Mouse (Mus musculus) MEL (cell line): Measurements from ENCODE around the gene Agrn. TPM values are rescaled to one million over a fixed set of nuclear protein-coding genes. Genes with fewer than 3 reads are reported as not detected.

Experiments used
- DNase-seq: peaks from one replicate; pipeline ENCODE4 v3.0.0; 2011; ENCODE audit warnings: low read depth, low spot score
- H3K27ac ChIP-seq: 2 replicates; pipeline ENCODE4 v1.5.1; 2012; ENCODE audit warnings: low read depth, mild to moderate bottlenecking, control low read depth, low read length, moderate library complexity; ENCODE audit not compliant: control insufficient read depth
- H3K27me3 ChIP-seq, 2 experiments: fragments of 150-350 bp in 1 of 2; sonication (generic) in 1 of 2; 2 replicates each; pipeline ENCODE4 v1.6.1; 2012; ENCODE audit warnings: low read length in 2 of 2, mild to moderate bottlenecking in 2 of 2, improper control_type of control experiment in 1 of 2, moderate library complexity in 1 of 2; ENCODE audit not compliant: insufficient read depth in 2 of 2, control insufficient read depth in 1 of 2
- H3K36me3 ChIP-seq, 2 experiments: 2 replicates each; pipeline ENCODE4 v1.6.1; 2012 to 2014; ENCODE audit warnings: low read length in 2 of 2, improper control_type of control experiment in 1 of 2, inconsistent platforms in 1 of 2, mild to moderate bottlenecking in 1 of 2; ENCODE audit not compliant: insufficient read depth in 2 of 2, control insufficient read depth in 1 of 2
- H3K4me1 ChIP-seq, 2 experiments: fragments of 150-350 bp in 1 of 2; sonication (generic) in 1 of 2; 2 replicates each; pipeline ENCODE4 v1.6.1; 2012; ENCODE audit warnings: low read length in 2 of 2, improper control_type of control experiment in 1 of 2, mild to moderate bottlenecking in 1 of 2; ENCODE audit not compliant: insufficient read depth in 2 of 2, control insufficient read depth in 1 of 2
- H3K4me3 ChIP-seq, 2 experiments: fragments of 150-350 bp in 1 of 2; sonication (generic) in 1 of 2; 2 replicates each; pipeline ENCODE4 v1.5.1; 2012; ENCODE audit warnings: low read depth in 2 of 2, low read length in 2 of 2, mild to moderate bottlenecking in 2 of 2, moderate library complexity in 2 of 2, control low read depth in 1 of 2, improper control_type of control experiment in 1 of 2; ENCODE audit not compliant: control insufficient read depth in 1 of 2, insufficient read depth in 1 of 2
- H3K79me2 ChIP-seq: 2 replicates; pipeline ENCODE4 v1.6.1; 2012; ENCODE audit warnings: mild to moderate bottlenecking, low read length, moderate library complexity; ENCODE audit not compliant: control insufficient read depth, poor library complexity, insufficient read depth
- H3K9ac ChIP-seq: 2 replicates; pipeline ENCODE4 v1.6.1; 2012; ENCODE audit warnings: low read depth, mild to moderate bottlenecking, control low read depth, low read length, moderate library complexity; ENCODE audit not compliant: control insufficient read depth, poor library complexity, severe bottlenecking
- H3K9me3 ChIP-seq: fragments of 150-350 bp; sonication (generic); replicated peaks from 2 replicates; pipeline ENCODE4 v1.6.1; 2012; ENCODE audit warnings: mild to moderate bottlenecking, low read length, improper control_type of control experiment, moderate library complexity; ENCODE audit not compliant: insufficient read depth
- CHD1 ChIP-seq: IDR thresholded peaks from 2 replicates; pipeline ENCODE4 v1.6.1; 2012; ENCODE audit warnings: low read depth, mild to moderate bottlenecking, inconsistent platforms, low read length, improper control_type of control experiment
- CHD2 ChIP-seq: IDR thresholded peaks from 2 replicates; pipeline ENCODE4 v1.6.1; 2011; ENCODE audit warnings: low read length, improper control_type of control experiment
- CTCF ChIP-seq, 3 experiments: IDR thresholded peaks in 2 of 3; conservative IDR thresholded peaks in 1 of 3; 2 replicates each; pipeline ENCODE4 v1.5.1; 2011 to 2012; ENCODE audit warnings: low read length in 3 of 3, low read depth in 2 of 3, mild to moderate bottlenecking in 2 of 3, improper control_type of control experiment in 1 of 3, inconsistent platforms in 1 of 3, mixed read lengths in 1 of 3, moderate library complexity in 1 of 3; ENCODE audit not compliant: control insufficient read depth in 1 of 3, insufficient read depth in 1 of 3, poor library complexity in 1 of 3, severe bottlenecking in 1 of 3
- E2F4 ChIP-seq: IDR thresholded peaks from 2 replicates; pipeline ENCODE4 v1.6.1; 2011; ENCODE audit warnings: low read depth, low read length, improper control_type of control experiment, borderline replicate concordance
- ELF1 ChIP-seq: IDR thresholded peaks from 2 replicates; pipeline ENCODE4 v1.6.1; 2014; ENCODE audit warnings: low read depth, mild to moderate bottlenecking, inconsistent platforms, low read length, improper control_type of control experiment, moderate library complexity
- ETS1 ChIP-seq: IDR thresholded peaks from 2 replicates; pipeline ENCODE4 v1.6.1; 2012; ENCODE audit warnings: low read depth, mild to moderate bottlenecking, inconsistent platforms, low read length, improper control_type of control experiment, moderate library complexity
- GATA1 ChIP-seq: IDR thresholded peaks from 2 replicates; pipeline ENCODE4 v1.6.1; 2011; ENCODE audit warnings: low read depth, low read length, improper control_type of control experiment
- MAFK ChIP-seq: IDR thresholded peaks from 2 replicates; pipeline ENCODE4 v1.6.1; 2011; ENCODE audit warnings: low read depth, mild to moderate bottlenecking, low read length, improper control_type of control experiment, borderline replicate concordance
- MAX ChIP-seq: IDR thresholded peaks from 2 replicates; pipeline ENCODE4 v1.6.1; 2011; ENCODE audit warnings: low read length, improper control_type of control experiment
- MAZ ChIP-seq: IDR thresholded peaks from 2 replicates; pipeline ENCODE4 v1.6.1; 2012; ENCODE audit warnings: low read depth, mild to moderate bottlenecking, inconsistent platforms, low read length, improper control_type of control experiment
- MXI1 ChIP-seq: IDR thresholded peaks from 2 replicates; pipeline ENCODE4 v1.6.1; 2011; ENCODE audit warnings: mild to moderate bottlenecking, low read depth, low read length, improper control_type of control experiment
- MYB ChIP-seq: IDR thresholded peaks from 2 replicates; pipeline ENCODE4 v1.6.1; 2011; ENCODE audit warnings: mild to moderate bottlenecking, low read depth, low read length, improper control_type of control experiment
- NELFE ChIP-seq: IDR thresholded peaks from 2 replicates; pipeline ENCODE4 v1.6.1; 2011; ENCODE audit warnings: low read depth, low read length, improper control_type of control experiment
- NRF1 ChIP-seq: IDR thresholded peaks from 2 replicates; pipeline ENCODE4 v1.6.1; 2014; ENCODE audit warnings: low read depth, mild to moderate bottlenecking, inconsistent platforms, low read length, improper control_type of control experiment, moderate library complexity; ENCODE audit not compliant: poor library complexity, insufficient read depth, severe bottlenecking
- POLR2A ChIP-seq, 2 experiments: IDR thresholded peaks; 2 replicates each; pipeline ENCODE4 v1.6.1; 2011 to 2012; ENCODE audit warnings: low read length in 2 of 2, mild to moderate bottlenecking in 2 of 2, control low read depth in 1 of 2, improper control_type of control experiment in 1 of 2, low read depth in 1 of 2, moderate library complexity in 1 of 2; ENCODE audit not compliant: control insufficient read depth in 1 of 2, insufficient read depth in 1 of 2, poor library complexity in 1 of 2
- POLR2AphosphoS2 ChIP-seq: IDR thresholded peaks from 2 replicates; pipeline ENCODE4 v1.6.1; 2011; ENCODE audit warnings: low read length, improper control_type of control experiment
- RCOR1 ChIP-seq: IDR thresholded peaks from 2 replicates; pipeline ENCODE4 v1.6.1; 2012; ENCODE audit warnings: low read depth, mild to moderate bottlenecking, inconsistent platforms, low read length, improper control_type of control experiment
- SIN3A ChIP-seq: IDR thresholded peaks from 2 replicates; pipeline ENCODE4 v1.6.1; 2012; ENCODE audit warnings: low read length, improper control_type of control experiment, inconsistent platforms
- SMC3 ChIP-seq: IDR thresholded peaks from 2 replicates; pipeline ENCODE4 v1.6.1; 2011; ENCODE audit warnings: low read depth, low read length, improper control_type of control experiment
- TAL1 ChIP-seq: IDR thresholded peaks from 2 replicates; pipeline ENCODE4 v1.6.1; 2012; ENCODE audit warnings: mild to moderate bottlenecking, inconsistent platforms, low read length, moderate library complexity, mixed read lengths
- TCF12 ChIP-seq: IDR thresholded peaks from 2 replicates; pipeline ENCODE4 v1.6.1; 2014; ENCODE audit warnings: low read depth, mild to moderate bottlenecking, inconsistent platforms, low read length, improper control_type of control experiment, moderate library complexity
- UBTF ChIP-seq: IDR thresholded peaks from 2 replicates; pipeline ENCODE4 v1.6.1; 2012; ENCODE audit warnings: low read depth, mild to moderate bottlenecking, inconsistent platforms, low read length, improper control_type of control experiment, moderate library complexity, borderline replicate concordance; ENCODE audit not compliant: insufficient read depth
- USF1 ChIP-seq: IDR thresholded peaks from 2 replicates; pipeline ENCODE4 v1.6.1; 2014; ENCODE audit warnings: low read depth, mild to moderate bottlenecking, inconsistent platforms, low read length, improper control_type of control experiment, moderate library complexity
- USF2 ChIP-seq, 2 experiments: IDR thresholded peaks; 2 replicates each; pipeline ENCODE4 v1.6.1; 2011 to 2012; ENCODE audit warnings: improper control_type of control experiment in 2 of 2, low read length in 2 of 2, borderline replicate concordance in 1 of 2, inconsistent platforms in 1 of 2, low read depth in 1 of 2, mild to moderate bottlenecking in 1 of 2; ENCODE audit not compliant: insufficient read depth in 1 of 2
- ZC3H11A ChIP-seq: IDR thresholded peaks from 2 replicates; pipeline ENCODE4 v1.6.1; 2012; ENCODE audit warnings: low read depth, mild to moderate bottlenecking, inconsistent platforms, low read length, improper control_type of control experiment
- ZKSCAN1 ChIP-seq: IDR thresholded peaks from 2 replicates; pipeline ENCODE4 v1.6.1; 2012; ENCODE audit warnings: low read depth, mild to moderate bottlenecking, inconsistent platforms, low read length, improper control_type of control experiment, moderate library complexity
- ZMIZ1 ChIP-seq: IDR thresholded peaks from 2 replicates; pipeline ENCODE4 v1.6.1; 2012; ENCODE audit warnings: low read depth, mild to moderate bottlenecking, inconsistent platforms, low read length, improper control_type of control experiment, moderate library complexity
- ZNF384 ChIP-seq: IDR thresholded peaks from 2 replicates; pipeline ENCODE4 v1.6.1; 2012; ENCODE audit warnings: low read depth, mild to moderate bottlenecking, inconsistent platforms, low read length, improper control_type of control experiment
- polyA plus RNA-seq, 2 experiments: library from polyadenylated mRNA; stranded (reverse) in 1 of 2; unstranded in 1 of 2; fragments of >175 nt in 1 of 2; fragments of >200 nt in 1 of 2; gene quantifications; 2 replicates each; pipeline versions ENCODE4 v1.2.1 to v1.2.4; 2012; ENCODE audit warnings: low replicate concordance in 2 of 2, low read depth in 1 of 2; ENCODE audit not compliant: insufficient read length in 2 of 2, insufficient read depth in 1 of 2, missing spikeins in 1 of 2
- total RNA-seq: library from RNA; depleted of rRNA; stranded (reverse); fragments of 300-350 nt; gene quantifications from 2 replicates; pipeline ENCODE4 v1.2.3, GENCODE M21; 2012

The Agrn gene
- total and polyA plus RNA-seq, 3 experiments, result 19.3 to 43.0 TPM; not detected in 1

DNA sequence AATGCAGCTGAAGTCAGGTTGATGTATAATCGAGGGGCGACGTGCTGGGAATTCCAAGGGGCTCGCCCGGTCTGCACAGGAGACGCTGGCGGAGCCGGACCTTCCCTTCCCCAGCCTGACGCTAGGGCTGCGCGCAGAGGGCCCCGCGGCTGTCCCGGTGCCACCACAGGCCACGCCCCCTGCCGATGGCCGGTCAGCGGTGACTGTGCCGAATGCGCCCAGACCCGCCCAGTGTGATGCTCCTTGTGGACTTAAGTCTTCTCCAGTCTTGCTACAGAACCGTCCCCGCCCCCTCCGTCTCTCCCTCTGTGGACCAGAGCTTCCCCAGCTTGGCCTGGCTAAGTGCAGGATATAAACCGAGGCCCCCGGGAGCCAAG lies 529 bp upstream of the Agrn start:
- Histone ChIP-seq H3K36me3 (peaks cover 0 to 15% of the 10 kb centered on the region in 2 experiments; a peak in 2 of 4 replicates), H3K9ac (peak overlapping the region; percentile 62), H3K27me3 (no peaks in the 10 kb centered on the region), H3K4me3 (peak overlapping the region; percentile 75 to 83), H3K9me3 (no peaks in the 10 kb centered on the region), H3K4me1 (peaks cover 9 to 14% of the 10 kb centered on the region in 2 experiments; a peak in 3 of 4 replicates), H3K27ac (no peak overlapping the region), H3K79me2 (peaks cover 6% of the 10 kb centered on the region; the same call in 1 of the 2 replicates)
- peak; percentile 80 for DNase-seq
- no peak for TF ChIP-seq ELF1
- no peak for TF ChIP-seq POLR2A (IDR thresholded peaks at IDR 0.05; ENCODE audit: control insufficient read depth in 1 of 2, insufficient read depth in 1 of 2, low read depth in 1 of 2, low read length in 2 of 2, poor library complexity in 1 of 2)
- no peak for TF ChIP-seq MYB
- 0 out of 2 replicates have a peak, but pooled peaks have one; percentile 15 for TF ChIP-seq SIN3A
- 0 out of 2 replicates have a peak, but pooled peaks have one; percentile 2 for TF ChIP-seq TCF12
- no peak for TF ChIP-seq RCOR1
- no peak for TF ChIP-seq ZNF384
- peak; percentile 30; the same call in 1 of the 2 replicates for TF ChIP-seq MXI1
- TF ChIP-seq MAZ, result peak; percentile 8; the same call in 1 of the 2 replicates
- 0 out of 2 replicates have a peak, but pooled peaks have one; percentile 23 for TF ChIP-seq NRF1

DNA sequence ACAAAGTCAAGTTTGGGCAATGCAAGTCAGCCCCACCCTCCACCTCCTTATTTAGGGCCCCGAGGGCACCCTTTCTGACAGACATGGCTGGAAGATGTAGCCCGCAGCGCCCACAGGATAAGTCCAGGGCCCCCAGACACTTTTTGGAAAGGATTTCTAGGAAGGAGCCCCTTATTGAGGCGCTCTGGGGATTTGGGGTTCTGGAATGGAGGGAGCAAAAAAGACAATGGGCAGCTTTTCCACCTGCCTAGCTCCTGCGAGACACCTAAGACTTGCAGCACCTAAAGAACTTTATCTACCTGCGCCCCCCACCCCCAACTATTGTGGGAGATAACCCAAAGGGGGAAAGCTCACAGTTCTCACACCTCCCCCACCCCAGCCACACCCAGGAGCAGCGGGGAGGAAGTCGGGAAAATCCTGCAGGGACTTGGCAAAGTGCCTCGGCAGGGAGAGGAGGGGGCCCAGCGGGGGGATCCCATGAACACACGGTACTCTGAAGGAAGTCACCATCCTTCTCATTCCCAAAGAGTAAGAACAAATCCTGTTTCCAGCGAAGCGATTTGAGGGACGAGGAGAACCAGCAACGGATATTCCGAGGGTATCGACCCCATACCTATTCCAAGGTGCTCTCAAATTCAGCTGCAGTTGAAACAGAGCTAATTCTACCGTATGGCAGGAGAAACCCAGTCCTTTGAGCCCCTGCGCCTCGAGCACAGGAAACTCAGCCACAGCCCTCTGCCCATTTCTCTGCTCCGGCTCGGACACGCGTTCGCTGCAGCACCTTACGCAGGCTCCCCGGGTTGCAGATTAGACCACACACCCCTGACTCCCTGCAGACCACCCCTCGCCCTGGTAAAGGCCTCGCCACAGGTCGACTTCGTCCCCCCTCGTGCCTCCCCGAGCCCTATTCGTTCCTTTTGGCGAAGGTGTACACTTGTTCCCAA lies 1.1 kb downstream of the Agrn start:
- Histone ChIP-seq H3K4me1 (peaks cover 3 to 9% of the 10 kb centered on the region in 2 experiments; a peak in 3 of 4 replicates), H3K9ac (peak overlapping the region; percentile 90), H3K36me3 (peaks cover 0 to 8% of the 10 kb centered on the region in 2 experiments; a peak in 2 of 4 replicates), H3K79me2 (peaks cover 6% of the 10 kb centered on the region; the same call in 1 of the 2 replicates), H3K27me3 (no peaks in the 10 kb centered on the region), H3K27ac (no peak overlapping the region), H3K9me3 (no peaks in the 10 kb centered on the region), H3K4me3 (peak overlapping the region; percentile 77 to 98)
- peak; percentile 57 for DNase-seq
- TF ChIP-seq RCOR1, result no peak
- no peak for TF ChIP-seq GATA1
- TF ChIP-seq USF2 (IDR thresholded peaks at IDR 0.05; ENCODE audit: borderline replicate concordance in 1 of 2, insufficient read depth in 1 of 2, low read depth in 1 of 2, low read length in 2 of 2), result no peak
- no peak for TF ChIP-seq TAL1
- TF ChIP-seq ZMIZ1, result no peak
- TF ChIP-seq ZC3H11A, result no peak
- no peak for TF ChIP-seq MAX
- TF ChIP-seq USF1, result no peak
- peak; percentile 43; the same call in 1 of the 2 replicates for TF ChIP-seq ETS1
- TF ChIP-seq POLR2AphosphoS2, result no peak
- TF ChIP-seq NELFE, result no peak
- no peak for TF ChIP-seq ZKSCAN1
- no peak for TF ChIP-seq CTCF (IDR thresholded peaks at IDR 0.05 in 2 of 3, conservative IDR thresholded peaks at IDR 0.05 in 1 of 3; ENCODE audit: control insufficient read depth in 1 of 3, insufficient read depth in 1 of 3, low read depth in 2 of 3, low read length in 3 of 3, poor library complexity in 1 of 3, severe bottlenecking in 1 of 3)
- TF ChIP-seq MAFK, result no peak
- no peak for TF ChIP-seq ZNF384
- peak; percentile 59; the same call in 1 of the 2 replicates for TF ChIP-seq MAZ
- no peak for TF ChIP-seq UBTF
- no peak for TF ChIP-seq CHD1
- no peak for TF ChIP-seq MYB
- peak in 1 of 2 experiments; percentile 24; a peak in 1 of 4 replicates for TF ChIP-seq POLR2A (IDR thresholded peaks at IDR 0.05; ENCODE audit: control insufficient read depth in 1 of 2, insufficient read depth in 1 of 2, low read depth in 1 of 2, low read length in 2 of 2, poor library complexity in 1 of 2)
- TF ChIP-seq SIN3A, result no peak
- no peak for TF ChIP-seq CHD2
- no peak for TF ChIP-seq MXI1
- no peak for TF ChIP-seq SMC3
- TF ChIP-seq E2F4, result no peak
